Mouse (Mus musculus) cerebellum, adult 11 months (tissue): ENCODE data around the gene Babam2.

Experiments
- DNase-seq: peaks from one replicate; pipeline ENCODE4 v3.0.0; 2022

The Babam2 gene

DNA sequence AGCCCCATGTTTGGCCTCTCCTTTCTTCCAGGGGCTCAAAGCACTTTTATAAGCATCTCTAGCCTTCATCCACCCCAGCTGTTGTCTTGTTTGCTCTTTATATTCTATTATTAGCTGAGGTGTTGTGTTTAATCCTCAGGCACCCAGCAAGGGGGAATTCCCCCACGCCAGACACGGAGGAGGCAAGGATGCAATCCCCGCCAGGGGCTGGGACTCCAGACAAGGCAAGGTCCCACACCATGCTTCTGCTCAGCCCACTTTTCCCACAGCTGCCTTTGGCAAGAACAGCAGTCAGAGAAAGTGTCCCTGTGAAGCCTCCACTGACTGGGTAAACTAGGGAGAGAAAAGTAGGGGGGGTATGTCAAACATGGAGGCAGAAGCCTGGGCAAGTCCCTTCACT lies 401.2 kb downstream of the Babam2 start:
- DNase-seq, result no peak

DNA sequence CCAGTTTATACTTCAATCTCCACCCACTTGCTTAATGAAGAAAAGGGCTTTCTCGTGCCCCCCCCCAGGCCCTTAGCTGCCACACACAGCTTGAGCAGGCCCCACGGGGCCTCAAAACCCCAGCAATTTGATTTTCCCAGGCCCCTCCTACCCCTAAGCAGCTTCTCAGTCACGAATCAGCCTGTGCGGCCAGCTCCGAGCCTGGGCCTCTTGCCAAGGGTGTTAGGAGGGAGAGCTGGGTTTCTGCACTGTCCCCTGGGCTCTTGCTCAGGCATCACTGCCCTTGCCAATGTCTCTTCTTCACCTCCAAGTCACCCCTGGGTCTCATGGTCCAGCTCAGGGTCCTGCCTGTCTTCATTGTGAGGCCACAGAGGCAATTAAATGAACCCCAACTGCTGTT lies 405.0 kb downstream of the Babam2 start:
- DNase-seq, result peak; percentile 44

DNA sequence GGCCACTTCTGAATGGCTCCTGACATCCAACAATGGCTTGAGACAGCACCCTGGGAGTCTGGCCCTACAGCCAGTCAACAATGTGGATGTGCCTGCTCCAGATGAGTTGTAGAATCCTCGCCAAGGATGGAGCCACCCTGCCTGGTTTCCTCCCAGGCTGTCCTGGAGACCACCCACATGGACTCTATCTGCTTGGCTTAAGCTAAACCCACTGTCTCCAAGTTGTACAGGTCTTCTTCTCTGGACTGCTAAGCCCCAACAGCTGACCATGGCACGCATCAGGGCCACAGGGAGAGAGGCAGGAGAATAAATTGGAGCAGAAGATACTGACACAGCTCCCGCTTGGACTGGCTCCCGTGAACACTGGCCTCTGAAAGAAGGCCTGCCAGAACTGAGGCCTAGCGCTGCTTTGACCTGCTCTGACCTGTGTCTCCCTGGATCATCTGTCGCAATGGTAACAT lies 405.5 kb downstream of the Babam2 start:
- DNase-seq, result peak; percentile 22

DNA sequence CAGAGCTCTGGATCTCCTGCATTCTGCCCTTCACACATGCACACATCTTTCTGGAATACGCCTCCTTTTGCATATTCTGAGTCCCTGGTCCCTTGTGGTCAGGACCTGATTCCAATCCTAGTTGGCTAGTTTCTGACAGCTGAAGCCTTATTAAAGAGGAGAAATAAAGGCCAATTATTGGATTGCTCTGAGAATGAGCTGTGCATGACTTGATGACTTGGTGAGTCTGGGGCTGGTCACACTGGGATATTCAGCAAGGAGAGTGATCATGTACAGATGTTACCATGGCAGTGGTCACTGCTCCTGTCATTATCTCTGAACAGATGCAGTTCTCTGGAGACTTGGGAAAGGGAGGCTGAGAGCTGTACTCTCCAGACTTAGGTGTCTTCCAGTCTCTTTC lies 406.1 kb downstream of the Babam2 start:
- DNase-seq, result no peak

DNA sequence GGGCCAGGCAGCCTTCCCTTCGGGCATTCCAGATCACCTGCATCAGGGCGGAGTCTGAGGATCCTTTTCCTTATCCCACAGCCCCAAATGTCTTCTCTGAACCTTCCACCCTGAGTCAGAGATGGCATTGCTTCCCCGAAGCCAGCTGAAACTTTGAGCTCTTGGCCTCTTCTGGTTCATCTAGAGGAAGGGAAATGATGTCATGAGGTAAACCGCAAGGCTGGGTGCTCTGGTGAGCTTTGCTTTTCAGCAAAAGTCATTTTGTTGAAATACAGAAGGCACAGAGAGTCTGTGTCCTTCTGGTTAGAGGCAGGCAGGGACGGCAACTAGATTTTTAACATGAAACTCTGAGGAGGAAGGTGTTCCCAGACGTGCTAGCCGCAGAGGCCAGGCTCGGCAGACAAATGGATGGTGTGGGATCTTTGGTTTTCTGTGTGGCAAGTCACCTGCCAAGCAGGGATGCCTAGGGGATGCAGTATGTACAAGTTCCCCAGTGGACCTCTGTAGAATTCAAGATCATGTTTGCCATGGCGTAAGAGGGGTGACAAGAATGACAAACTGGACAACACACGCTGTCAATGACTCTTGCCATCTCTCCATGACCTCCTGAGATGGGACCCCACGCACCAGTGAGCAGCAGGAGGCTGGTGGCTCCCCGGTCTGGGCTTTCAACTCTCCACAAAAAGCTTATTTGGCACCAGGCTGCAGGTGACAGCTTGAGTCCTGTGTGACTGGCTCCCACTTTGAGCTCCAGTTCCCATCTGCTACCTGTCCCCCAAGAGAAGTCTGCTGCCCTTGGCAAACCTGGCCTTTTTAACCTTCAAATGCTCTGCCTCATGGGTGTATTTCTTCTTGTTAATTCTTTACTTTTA lies 406.9 kb downstream of the Babam2 start:
- DNase-seq, result peak; percentile 49

DNA sequence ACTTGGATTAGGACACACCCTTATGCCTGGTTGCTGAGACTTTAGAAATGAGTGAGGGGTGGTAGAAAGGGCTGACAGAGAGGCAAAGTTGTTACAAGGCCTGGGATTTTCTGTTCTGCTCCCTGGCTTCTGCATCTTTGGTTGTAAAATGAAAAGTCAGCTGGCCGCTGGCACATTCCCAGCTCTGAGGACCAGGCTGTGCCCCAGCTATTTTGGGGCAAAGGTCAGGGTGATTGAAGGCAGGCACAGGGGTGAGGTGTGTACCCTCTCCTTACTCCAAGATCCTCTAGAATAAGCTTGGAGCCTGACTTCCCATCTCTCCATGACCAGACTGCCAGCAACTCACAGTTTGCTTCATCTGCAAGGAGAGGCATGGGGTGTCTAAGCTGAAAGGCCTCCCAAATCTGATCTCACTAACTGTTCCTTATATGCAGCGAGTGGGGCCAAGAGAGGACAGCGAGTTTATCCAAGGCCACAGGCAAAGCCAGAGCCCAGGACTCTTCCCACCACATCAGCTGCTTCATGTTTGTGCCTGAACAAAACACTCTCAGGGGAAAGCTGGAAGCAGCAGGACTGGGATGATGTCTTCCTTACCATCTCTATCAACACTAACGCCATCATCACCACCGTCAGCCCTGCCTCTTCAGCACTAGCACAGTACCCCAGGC lies 409.1 kb downstream of the Babam2 start:
- DNase-seq, result no peak

DNA sequence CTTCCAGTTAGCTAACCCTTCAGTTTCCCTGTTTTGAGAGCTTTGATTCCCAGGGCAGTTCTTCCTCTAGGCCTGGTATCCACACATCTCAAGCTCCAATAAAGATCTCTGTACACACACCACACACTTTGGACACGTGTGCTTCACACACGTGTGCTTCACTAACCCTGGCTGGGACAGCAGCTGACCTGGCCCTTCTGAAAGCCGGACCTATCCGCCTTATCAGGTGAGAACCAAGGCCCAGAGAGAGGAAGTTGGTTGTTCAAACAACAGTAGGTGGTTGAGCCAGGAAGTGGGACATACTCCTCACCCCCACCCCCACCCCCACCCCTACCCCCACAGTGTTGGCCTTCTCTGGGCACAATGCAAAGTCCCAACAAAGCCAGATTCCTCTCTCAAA lies 413.2 kb downstream of the Babam2 start:
- DNase-seq, result no peak

DNA sequence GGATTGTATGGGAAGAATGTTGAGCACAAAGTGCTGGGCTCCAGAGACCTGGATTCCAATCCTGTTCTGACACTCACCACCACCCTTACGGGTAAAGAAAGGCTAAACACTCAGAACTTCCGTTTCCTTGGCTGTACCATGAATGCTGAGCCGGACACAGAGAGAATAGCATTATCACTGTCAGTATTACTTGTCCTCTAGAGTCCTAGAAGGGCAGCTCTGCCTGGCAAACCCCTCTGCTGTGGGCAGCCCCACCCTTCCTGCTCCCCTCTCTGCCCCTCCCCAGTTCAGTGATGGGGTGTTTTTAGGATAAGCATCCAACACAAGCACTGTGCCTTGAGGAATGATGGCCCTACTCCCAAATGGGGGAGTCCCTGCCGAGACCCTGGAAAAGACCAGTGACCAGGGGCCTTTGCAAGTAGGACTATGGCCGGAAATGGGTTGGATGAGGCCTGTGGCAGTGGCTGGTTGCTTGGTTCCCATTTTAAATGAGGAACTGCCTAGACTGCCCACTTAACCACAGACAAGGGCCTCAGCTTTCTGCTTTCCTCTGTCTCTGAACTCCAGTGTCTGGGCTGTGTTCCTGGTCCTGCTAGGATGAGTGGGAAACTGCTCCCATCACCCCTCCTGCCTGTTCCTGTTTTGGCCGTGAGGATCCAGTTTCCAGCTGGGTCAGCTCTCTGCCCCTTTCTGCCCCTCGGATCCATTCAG lies 414.9 kb downstream of the Babam2 start:
- no peak for DNase-seq

DNA sequence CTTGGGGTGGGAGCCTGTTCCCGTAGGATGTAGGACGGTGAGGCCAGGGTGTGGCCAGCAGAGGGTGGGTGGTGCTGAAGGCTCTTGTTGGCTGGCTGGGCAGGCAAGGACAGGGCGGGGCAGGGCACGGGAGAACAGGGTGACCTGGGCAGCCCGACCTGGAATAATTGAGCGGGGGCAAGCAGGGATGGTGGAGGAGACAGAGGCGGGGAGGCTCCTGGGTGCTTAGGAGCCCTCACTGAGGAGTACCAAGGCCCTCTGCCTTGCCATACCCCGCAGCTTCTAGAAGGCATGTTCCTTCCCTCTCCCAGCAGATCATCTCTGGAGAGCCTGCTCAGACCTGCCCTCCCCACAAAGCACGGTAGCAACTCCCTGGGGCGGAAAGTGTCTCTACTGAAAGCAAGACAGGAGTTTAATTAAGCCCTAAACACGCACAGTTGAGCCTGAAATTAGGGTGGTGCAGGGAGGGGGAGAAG lies 423.5 kb downstream of the Babam2 start:
- no peak for DNase-seq

DNA sequence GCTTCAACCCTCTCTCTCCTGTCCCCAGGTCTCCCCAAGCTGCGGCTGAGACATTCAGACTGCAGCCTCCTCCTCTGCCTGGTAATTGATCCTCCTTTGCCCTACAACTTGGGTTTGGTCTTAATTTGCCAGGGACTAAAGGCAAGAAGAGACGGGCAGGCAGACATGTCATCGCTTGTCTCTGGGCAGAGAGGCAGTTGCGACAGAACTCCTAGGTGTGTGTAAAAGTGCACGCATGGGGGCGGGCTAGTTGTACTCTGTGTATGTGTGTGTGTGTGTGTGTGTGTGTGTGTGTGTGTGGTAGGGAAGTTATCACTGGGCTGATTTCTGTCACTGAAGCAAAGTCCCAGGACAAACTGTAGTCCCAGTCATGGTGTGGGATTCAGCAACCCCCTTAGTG lies 424.5 kb downstream of the Babam2 start:
- no peak for DNase-seq

DNA sequence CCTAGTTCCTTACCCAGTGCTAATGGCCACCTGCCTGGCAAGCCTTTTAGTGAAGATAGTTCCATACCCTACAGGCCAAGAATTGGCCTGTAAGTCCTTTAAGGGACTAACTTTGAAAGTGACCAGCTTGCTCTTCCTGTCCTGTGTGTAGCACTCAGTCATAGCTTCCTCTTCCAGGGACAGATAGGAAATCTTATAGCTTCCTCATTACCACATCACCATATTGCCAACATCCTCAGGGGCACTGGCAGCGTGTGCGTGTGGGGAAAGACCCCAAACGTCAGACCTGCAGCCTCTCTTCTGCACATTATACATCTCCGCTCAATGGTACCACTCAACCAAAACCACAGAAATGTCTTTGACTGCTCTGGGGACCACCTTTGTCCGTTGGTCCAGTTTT lies 424.9 kb downstream of the Babam2 start:
- no peak for DNase-seq

DNA sequence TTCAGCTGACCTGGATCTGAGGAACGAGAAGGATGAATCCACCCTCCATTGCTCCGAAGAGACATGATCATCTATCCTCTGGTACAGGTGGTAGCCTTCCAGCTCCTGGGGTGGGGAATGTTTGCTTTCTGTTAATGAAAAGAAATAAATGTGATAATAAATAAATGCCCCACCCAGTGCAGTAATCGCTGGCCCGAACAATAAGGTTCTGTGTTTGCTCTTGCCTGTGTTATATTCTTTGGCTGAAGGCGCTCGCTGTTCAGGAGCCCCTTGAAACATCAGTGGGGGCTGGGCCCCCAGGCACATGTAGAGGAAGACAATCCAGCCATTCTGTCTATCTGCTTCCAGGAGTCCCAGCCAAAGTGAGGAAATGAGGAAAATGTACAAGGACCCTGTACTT lies 427.5 kb downstream of the Babam2 start:
- no peak for DNase-seq

DNA sequence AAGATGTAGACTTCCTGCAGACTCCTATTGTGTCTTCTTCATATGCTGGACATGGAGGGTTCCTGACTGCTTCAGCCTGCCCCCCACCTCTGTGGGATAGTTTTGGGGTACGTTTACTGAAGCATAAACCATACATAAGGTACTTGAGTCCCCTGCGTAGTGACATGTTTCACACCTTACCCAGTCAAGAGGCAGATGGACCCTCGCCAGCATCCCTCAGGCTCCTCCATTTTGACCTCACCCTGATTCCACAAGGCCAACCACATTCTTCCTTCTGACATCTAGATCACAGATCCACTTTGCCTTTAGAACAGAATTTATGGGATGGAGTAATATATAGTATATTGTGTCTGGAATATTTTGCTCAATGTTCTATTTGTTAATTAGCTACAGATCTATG lies 429.7 kb downstream of the Babam2 start:
- no peak for DNase-seq

DNA sequence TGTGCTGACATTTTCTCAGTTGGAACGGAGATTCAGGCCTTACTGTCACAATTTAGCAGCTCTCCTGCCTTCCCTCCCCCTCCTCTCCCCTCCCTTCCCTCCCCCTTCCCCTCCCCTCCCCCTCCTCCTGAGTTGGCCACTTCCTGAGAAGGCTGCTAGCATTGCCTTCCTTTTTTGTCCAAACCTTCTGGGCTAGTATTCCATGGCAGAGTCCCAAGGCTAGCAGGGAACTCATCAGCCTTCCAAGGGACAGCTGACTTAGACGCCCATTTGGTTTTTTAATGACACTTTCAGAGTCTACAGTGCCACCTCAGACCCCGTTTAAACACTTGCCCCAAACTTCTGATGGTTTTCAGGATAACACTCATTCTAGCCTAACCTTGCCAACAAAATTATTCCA lies 430.4 kb downstream of the Babam2 start:
- DNase-seq, result no peak

DNA sequence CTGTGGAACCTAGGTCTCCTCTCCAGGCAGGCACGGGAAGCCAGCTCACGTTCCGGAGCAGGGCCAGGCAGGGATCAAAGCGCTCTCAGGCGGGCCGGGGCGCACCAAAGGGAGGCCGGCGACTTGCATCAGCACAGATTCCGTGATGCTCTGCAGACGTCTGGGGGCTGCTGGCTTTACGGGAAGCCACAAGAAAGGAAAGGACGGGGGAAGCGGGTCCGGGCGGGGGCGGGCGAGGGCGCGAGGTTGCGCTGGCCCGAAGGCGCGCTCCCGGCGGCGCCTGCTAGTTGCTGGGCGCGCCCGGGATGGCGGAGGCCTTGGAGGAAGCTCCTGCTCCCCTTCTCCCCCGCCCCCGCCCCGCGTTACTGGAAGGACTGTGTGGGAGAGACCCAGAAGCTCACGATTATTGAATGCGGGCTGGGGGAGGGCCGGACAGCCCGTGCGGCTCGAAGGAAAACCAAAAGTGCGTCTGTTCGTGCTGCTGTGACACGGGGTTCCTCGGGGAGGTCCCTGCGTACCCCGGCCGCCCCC lies 435.6 kb downstream of the Babam2 start:
- peak; percentile 50 for DNase-seq

DNA sequence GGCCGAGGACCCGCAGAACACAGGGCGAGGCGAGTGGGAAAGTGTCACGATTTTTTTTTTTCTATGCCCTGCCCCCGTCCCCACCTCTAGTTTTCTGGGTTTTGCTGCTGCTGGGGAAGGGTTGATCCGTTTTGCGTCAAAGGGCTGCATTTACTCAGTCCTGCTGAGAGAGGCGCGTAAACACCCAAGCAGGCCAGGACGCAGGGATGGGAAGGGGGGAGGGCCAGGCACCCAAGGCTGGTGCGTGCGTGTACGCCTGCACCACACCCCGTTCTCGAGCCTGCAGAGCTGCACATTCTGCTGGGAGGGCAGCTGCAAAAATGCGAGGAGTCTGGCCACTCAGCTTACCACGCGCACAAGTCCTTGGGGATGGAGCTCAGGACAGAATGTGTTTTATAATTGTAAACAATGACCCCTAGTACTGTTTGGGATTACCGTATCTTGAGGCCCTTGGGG lies 436.1 kb downstream of the Babam2 start:
- peak; percentile 64 for DNase-seq

DNA sequence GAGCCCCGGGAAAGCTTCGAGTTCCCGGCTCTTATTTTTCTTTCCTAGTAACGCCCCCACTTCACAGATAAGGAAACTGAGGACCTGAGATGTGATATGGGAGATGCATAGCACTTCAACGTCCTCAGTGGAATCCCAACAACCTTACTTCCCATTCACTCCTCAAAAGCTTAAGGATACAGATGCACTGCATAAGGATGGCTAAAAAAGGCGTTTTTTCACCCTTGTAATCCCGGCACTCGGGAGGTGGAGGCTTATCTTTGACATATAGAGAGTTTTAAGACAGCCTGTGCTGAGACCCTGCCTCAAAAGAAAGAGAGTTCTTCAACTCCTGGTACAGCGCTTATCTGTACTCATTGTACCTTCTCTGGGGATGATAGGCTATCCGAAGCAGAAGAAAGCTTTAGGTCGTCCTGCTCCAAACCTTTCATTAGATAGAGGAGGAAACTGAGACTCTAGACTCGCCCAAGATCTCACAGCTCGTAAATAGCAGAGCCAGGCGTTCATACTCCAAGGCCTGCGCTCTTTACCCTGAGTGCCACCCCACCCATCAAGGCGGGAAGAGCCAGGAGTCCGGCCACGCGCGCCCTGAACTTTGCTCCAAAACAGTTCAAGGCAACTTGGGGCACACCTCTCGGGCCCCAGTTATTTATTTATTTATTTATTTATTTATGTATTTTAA lies 436.7 kb downstream of the Babam2 start:
- DNase-seq, result peak; percentile 39
